Mouse (Mus musculus): ENCODE measurements around the gene Prcd.

- TF ChIP-seq CTCF (IDR thresholded peaks at IDR 0.05; ENCODE audit: low read depth) (peak; percentile 52), EP300 (IDR thresholded peaks at IDR 0.05; ENCODE audit: low read depth) (no peak)
Observed at GRCm38 (mm10) chr11:116625081-116626000, 28.0 kb upstream of the Prcd start.
